Mouse (Mus musculus) spleen, adult 10 weeks (tissue): Measurements from ENCODE around the gene Synpr. TPM values are rescaled to one million over a fixed set of nuclear protein-coding genes. Genes with fewer than 3 reads are reported as not detected.

Experiments
- polyA plus RNA-seq: library from polyadenylated mRNA; stranded (reverse); fragments of 350-450 nt; fragmentation: Illumina TruSeq; extraction: RNeasy Lipid Tissue Mini Kit (QIAGEN cat#74804); gene quantifications from one replicate; pipeline ENCODE4 v1.2.3, GENCODE M21; 2015; ENCODE audit warnings: low replicate concordance; ENCODE audit not compliant: insufficient read depth

The Synpr gene
- polyA plus RNA-seq: not detected

DNA sequence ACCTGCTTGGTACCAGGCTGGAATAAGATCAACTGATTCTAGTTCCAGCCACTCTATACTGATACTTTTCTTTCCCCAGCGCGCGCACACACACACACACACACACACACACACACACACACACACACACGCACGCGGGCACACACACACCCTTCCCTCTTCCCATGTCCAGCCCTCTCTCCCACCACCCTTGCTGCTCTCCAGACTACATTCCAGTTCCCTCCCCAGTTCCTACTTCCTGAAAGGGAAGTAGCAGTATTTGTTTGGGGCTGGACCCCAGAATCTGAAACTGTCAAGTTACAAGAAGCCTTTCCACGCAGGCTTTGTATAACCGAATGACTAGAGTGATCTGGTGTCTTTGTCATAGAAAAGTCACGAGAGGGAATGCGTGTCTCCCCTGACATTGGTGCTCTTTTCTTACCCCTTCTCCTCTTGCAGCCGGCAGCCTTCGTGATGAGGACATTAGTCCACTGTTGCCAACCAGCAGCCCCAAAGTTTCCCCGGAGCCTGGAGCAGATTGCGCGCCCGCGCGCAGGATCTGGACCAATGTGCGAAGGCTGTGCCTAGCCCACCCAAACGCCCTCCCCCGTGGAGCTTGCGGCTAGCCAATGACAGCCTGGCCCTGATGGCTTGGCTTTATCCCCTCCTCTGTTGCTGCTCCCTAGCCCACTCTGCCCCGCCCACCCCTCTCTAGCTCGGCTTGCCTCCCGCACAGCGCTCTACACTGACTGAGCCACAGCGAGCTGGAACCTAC is at the start of gene Synpr:
TSS of gene Synpr (plus strand) at position 690 of the 754 bp plus-strand sequence.

